Mouse (Mus musculus) spleen, adult 2 months (tissue): ENCODE measurements at regions not wholly inside any gene's neighbourhood (a gene's known extent, or its start where the extent isn't known, plus 50 kb on each side); places are given as distances from the start of the nearest gene placed in this dataset.

ENCODE experiments used
- CTCF ChIP-seq: fragments of 200-500 bp; IDR thresholded peaks from 2 replicates; pipeline ENCODE4 v1.5.1; 2011; ENCODE audit warnings: mild to moderate bottlenecking, inconsistent platforms; ENCODE audit not compliant: insufficient read depth, insufficient read length, insufficient replicate concordance; ENCODE audit errors: extremely low read depth
- POLR2A ChIP-seq: fragments of 200-500 bp; IDR thresholded peaks from 2 replicates; pipeline ENCODE4 v1.6.1; 2011; ENCODE audit warnings: low read depth, low read length, inconsistent platforms

DNA sequence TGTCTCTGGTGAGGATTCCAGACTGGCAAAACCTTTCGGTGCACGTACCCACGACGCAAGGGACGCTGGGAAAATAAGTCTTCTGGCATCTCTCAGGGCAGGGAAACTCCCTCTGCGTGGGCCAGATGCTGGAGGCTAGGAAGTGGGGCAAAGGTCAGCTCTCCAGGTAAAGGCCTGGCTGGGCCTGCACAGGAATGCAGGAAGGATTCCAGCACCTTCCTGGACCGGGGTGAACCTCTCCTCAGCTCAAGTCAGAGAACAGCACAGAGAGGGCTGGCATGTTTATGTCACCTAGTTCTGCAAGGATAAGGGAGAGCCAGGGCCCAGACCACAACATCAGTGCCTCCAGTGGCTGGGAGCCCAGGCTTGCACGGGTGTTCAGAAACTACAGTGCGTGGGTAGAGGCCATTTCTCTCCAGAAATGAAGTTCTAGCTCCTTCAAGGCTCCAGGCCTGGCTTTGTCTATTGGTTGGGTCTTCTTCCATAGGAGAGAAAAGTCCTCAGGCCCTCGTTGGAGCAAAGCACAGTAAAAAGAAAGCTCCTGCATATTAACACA lies 74.9 kb upstream of the Ptpn1 start:
- TF ChIP-seq CTCF, result no peak
- no peak for TF ChIP-seq POLR2A
